Mouse (Mus musculus) olfactory bulb, adult 2 months (tissue): ENCODE measurements around the gene Ptk7.

ENCODE experiments used
- CTCF ChIP-seq: fragments of 200-500 bp; IDR thresholded peaks from 2 replicates; pipeline ENCODE4 v1.5.1; 2012; ENCODE audit warnings: low read depth, mild to moderate bottlenecking, low read length, moderate library complexity; ENCODE audit not compliant: insufficient read depth
- POLR2A ChIP-seq: fragments of 200-500 bp; IDR thresholded peaks from 2 replicates; pipeline ENCODE4 v1.6.1; 2012; ENCODE audit warnings: mild to moderate bottlenecking, low read depth, low read length, moderate library complexity; ENCODE audit not compliant: insufficient read depth

- TF ChIP-seq CTCF (no peak), POLR2A (no peak)
Measured at GRCm38 (mm10) chr17:46571005-46571404, 58.3 kb downstream of the Ptk7 start.
